In the genomic region with DNA sequence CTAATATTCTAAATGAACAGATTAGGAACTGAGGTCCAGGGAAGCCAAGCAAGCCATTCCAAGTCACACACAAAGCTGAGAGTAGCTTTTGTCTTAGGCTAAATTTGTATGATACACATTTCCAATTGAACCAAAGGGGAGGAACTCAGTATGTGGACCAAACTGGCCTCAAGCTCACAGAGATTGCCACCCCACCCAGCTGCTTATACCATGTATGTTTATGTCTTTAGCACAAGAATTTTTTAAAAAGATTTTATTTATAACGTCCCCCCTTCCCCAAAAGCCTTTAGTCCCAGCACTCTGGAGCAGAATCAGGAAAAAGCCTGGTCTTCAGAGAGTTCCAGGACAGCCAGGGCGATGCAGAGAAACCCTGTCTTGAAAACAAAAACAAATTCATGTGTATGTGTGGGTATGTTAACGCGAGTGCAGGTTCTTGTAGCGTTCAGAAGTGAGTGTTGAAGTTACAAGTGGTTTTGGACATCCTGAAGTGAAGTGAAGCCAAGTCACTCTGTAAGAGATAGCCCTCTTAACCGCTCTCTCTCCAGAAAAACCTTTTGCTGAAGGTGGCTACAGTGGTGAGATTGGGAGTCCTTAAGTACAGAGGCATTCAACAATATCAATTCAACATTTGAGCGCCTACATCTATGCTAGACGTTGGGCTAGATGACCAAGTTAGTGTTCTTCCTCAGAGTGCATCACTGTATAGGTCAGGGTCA, we compare ENCODE assay signal across 8 mouse cellular contexts. TPM values are rescaled to one million over a fixed set of nuclear protein-coding genes. Genes with fewer than 3 reads are reported as not detected.
DNase-seq lines count a peak whose midpoint lies in the region; ATAC-seq and TF ChIP-seq lines count a peak whose summit lies in the region.

No protein-coding gene starts in this region.

- H3K4me2 ChIP-seq in forebrain, postnatal 0 days (ENCODE audit: low read depth): peak overlapping the region; percentile 66
- peak overlapping the region; percentile 94 for H3K4me2 ChIP-seq in liver, embryonic 16.5 days (ENCODE audit: low read depth, low read length)

- peaks cover 3% of the 10 kb centered on the region for H3K79me2 ChIP-seq in heart, adult 2 months (replicated peaks; ENCODE audit: control insufficient read depth, insufficient read depth, low read length)

- H3K27me3 ChIP-seq in heart, adult 2 months (ENCODE audit: control insufficient read depth, insufficient read depth, low read length): no peaks in the 10 kb centered on the region
- no peaks in the 10 kb centered on the region for H3K27me3 ChIP-seq in forebrain, postnatal 0 days (ENCODE audit: insufficient read depth, low read length)
- no peaks in the 10 kb centered on the region for H3K27me3 ChIP-seq in liver, embryonic 16.5 days (ENCODE audit: control insufficient read depth, insufficient read depth, low read depth, low read length)

- in situ Hi-C loops in ES-E14 (cut with MboI; ENCODE audit: low sequenced_read_pairs in 2 of 2, unreplicated experiment in 2 of 2): no loop called here

- peaks cover 12% of the 10 kb centered on the region for H3K36me3 ChIP-seq in heart, adult 2 months (ENCODE audit: control insufficient read depth, insufficient read depth, low read length)
- no peaks in the 10 kb centered on the region for H3K36me3 ChIP-seq in ES-E14 (ENCODE audit: control insufficient read depth, insufficient read depth, low read length, poor library complexity, severe bottlenecking)
- no peaks in the 10 kb centered on the region for H3K36me3 ChIP-seq in forebrain, postnatal 0 days (ENCODE audit: insufficient read depth)
- no peaks in the 10 kb centered on the region for H3K36me3 ChIP-seq in liver, embryonic 16.5 days (ENCODE audit: control insufficient read depth, insufficient read depth)

- TF ChIP-seq EP300 in heart, adult 2 months (IDR thresholded peaks at IDR 0.05; ENCODE audit: insufficient read depth, low read depth, low read length): no peak

- peaks cover 2% of the 10 kb centered on the region for H3K4me1 ChIP-seq in heart, adult 2 months (ENCODE audit: control insufficient read depth, insufficient read depth, low read length)
- peaks cover 0 to 8% of the 10 kb centered on the region in 2 experiments; a peak in 1 of 4 replicates for H3K4me1 ChIP-seq in ES-E14 (ENCODE audit: control insufficient read depth in 2 of 2, insufficient read depth in 2 of 2, low read length in 2 of 2, poor library complexity in 1 of 2)
- peaks cover 4% of the 10 kb centered on the region; the same call in 1 of the 2 replicates for H3K4me1 ChIP-seq in forebrain, postnatal 0 days (ENCODE audit: insufficient read depth)
- peaks cover 41% of the 10 kb centered on the region for H3K4me1 ChIP-seq in liver, embryonic 16.5 days (ENCODE audit: control insufficient read depth, low read depth, low read length)

- no peak for DNase-seq in heart, adult 2 months
- no peak for DNase-seq in heart, postnatal 25 days (ENCODE audit: low spot score)
- DNase-seq in ES-E14 (ENCODE audit: low read depth, low spot score): no peak
- no peak for DNase-seq in forebrain, postnatal 0 days
- DNase-seq in Muller cell, postnatal 12 days (ENCODE audit: inconsistent ontology term): no peak
- DNase-seq in urinary bladder, postnatal 14 days (ENCODE audit: low spot score): no peak
- no peak for DNase-seq in right cerebral cortex, adult 18-20 months

- no peak; the same call in 1 of the 2 replicates for ATAC-seq in forebrain, postnatal 0 days
- ATAC-seq in liver, embryonic 16.5 days (ENCODE audit: low read depth): peak; percentile 30

- no peaks in the 10 kb centered on the region for H3K9me3 ChIP-seq in ES-E14 (ENCODE audit: control insufficient read depth, insufficient read depth, low read depth, low read length)
- H3K9me3 ChIP-seq in forebrain, postnatal 0 days (ENCODE audit: low read length): no peaks in the 10 kb centered on the region
- H3K9me3 ChIP-seq in liver, embryonic 16.5 days (replicated peaks; ENCODE audit: control insufficient read depth, low read length): no peaks in the 10 kb centered on the region

- peak overlapping the region; percentile 84 for H3K9ac ChIP-seq in heart, adult 2 months (ENCODE audit: low read depth, low read length)
- H3K9ac ChIP-seq in ES-E14 (ENCODE audit: insufficient read depth, low read depth, low read length, poor library complexity, severe bottlenecking): peak overlapping the region; percentile 91; the same call in 1 of the 2 replicates
- H3K9ac ChIP-seq in forebrain, postnatal 0 days: peak overlapping the region; percentile 99
- peak overlapping the region; percentile 100 for H3K9ac ChIP-seq in liver, embryonic 16.5 days (ENCODE audit: low read depth, low read length)

- TF ChIP-seq CTCF in heart, adult 2 months (IDR thresholded peaks at IDR 0.05): no peak
- TF ChIP-seq CTCF in forebrain, postnatal 0 days (IDR thresholded peaks at IDR 0.05; ENCODE audit: low read depth): no peak

- peak overlapping the region; percentile 98 for H3K4me3 ChIP-seq in heart, adult 2 months
- H3K4me3 ChIP-seq in ES-E14 (ENCODE audit: insufficient read depth in 1 of 2, low read depth in 1 of 2, low read length in 2 of 2, poor library complexity in 1 of 2, severe bottlenecking in 1 of 2): peak overlapping the region; percentile 71 to 93
- H3K4me3 ChIP-seq in forebrain, postnatal 0 days (ENCODE audit: low read depth, low read length): peak overlapping the region; percentile 99
- H3K4me3 ChIP-seq in liver, embryonic 16.5 days (ENCODE audit: low read depth, low read length): peak overlapping the region; percentile 100

- 22% methylated on average over 8 of the region's 8 CpGs for WGBS in heart, adult 2 months
- 37% methylated on average over 8 of the region's 8 CpGs for WGBS in forebrain, postnatal 0 days
- whole genome bisulfite sequencing in liver, embryonic 16.5 days (ENCODE audit: insufficient replicate concordance): 17% methylated on average over 8 of the region's 8 CpGs

- TF ChIP-seq POLR2A in heart, adult 2 months (IDR thresholded peaks at IDR 0.05; ENCODE audit: insufficient read depth, low read depth, low read length): no peak

- intact Hi-C loops in heart, adult 2 months (cut with DNase I): no loop called here
- intact Hi-C loops in heart, postnatal 25 days (cut with DNase I): loop anchor here (5.0 kb wide), 1 partner anchor 42 kb away; no protein-coding TSS in a partner anchor

- H3K27ac ChIP-seq in heart, adult 2 months: no peak overlapping the region; the same call in 1 of the 2 replicates
- no peak overlapping the region for H3K27ac ChIP-seq in ES-E14 (ENCODE audit: insufficient read depth, low read depth, low read length, poor library complexity, severe bottlenecking)
- H3K27ac ChIP-seq in forebrain, postnatal 0 days (ENCODE audit: low read depth, low read length): peak overlapping the region; percentile 97
- peak overlapping the region; percentile 100 for H3K27ac ChIP-seq in liver, embryonic 16.5 days (ENCODE audit: low read length)

TF ChIP-seq in ES-E14, 5 proteins besides CTCF, POLR2A, EP300 and RAD21:
- TF ChIP-seq CHD2 (IDR thresholded peaks at IDR 0.05; ENCODE audit: low read depth, low read length) (no peak), MAFK (IDR thresholded peaks at IDR 0.05; ENCODE audit: insufficient read depth, low read depth, low read length) (no peak), HCFC1 (IDR thresholded peaks at IDR 0.05; ENCODE audit: borderline replicate concordance, insufficient read depth, low read length) (no peak), ZNF384 (IDR thresholded peaks at IDR 0.05; ENCODE audit: low read depth, low read length) (no peak), ZC3H11A (IDR thresholded peaks at IDR 0.05; ENCODE audit: borderline replicate concordance, low read depth, low read length) (no peak)

RNA-seq across cellular contexts. Expression of a gene that starts 0.9 kb away (rescaled TPM):
- total RNA-seq in heart, adult 2 months (2021): 10 to 100 TPM; 31.4 to 35.4 TPM
- polyA plus RNA-seq in heart, adult 2 months (2012; rRNA removed): 11.0 and 18.7 TPM in 2 replicates
- total RNA-seq in heart, postnatal 25 days (2021): 10 to 100 TPM; 33.9 to 38.5 TPM
- 39.3 and 43.3 TPM in 2 replicates for total RNA-seq in ES-E14 (2012; rRNA removed)
- total RNA-seq in forebrain, postnatal 0 days (2014; rRNA removed): 89.8 and 107 TPM in 2 replicates
- polyA plus RNA-seq in forebrain, postnatal 0 days (2015; fragmentation: Nextera tagmentation; extraction: Ambion mirVana): 16.4 and 27.3 TPM in 2 replicates
- 29.2 and 30.6 TPM in 2 replicates for polyA plus RNA-seq in liver, embryonic 16.5 days (2015; fragmentation: Nextera tagmentation; extraction: Ambion mirVana)

Comparison
In these comparisons a context has a peak if more than half of its experiments do, and no peak if none do; other contexts are left out.
1. H3K27ac ChIP-seq: peak in forebrain, postnatal 0 days (single experiment) and liver, embryonic 16.5 days (single experiment); none in heart, adult 2 months (single experiment) and ES-E14 (single experiment).
2. Peak in every context shown above with its lines, with median percentiles within 50 percentile points of each other: H3K4me3 ChIP-seq and H3K9ac ChIP-seq.